ENCODE assay signal across 8 mouse cellular contexts in the genomic region with DNA sequence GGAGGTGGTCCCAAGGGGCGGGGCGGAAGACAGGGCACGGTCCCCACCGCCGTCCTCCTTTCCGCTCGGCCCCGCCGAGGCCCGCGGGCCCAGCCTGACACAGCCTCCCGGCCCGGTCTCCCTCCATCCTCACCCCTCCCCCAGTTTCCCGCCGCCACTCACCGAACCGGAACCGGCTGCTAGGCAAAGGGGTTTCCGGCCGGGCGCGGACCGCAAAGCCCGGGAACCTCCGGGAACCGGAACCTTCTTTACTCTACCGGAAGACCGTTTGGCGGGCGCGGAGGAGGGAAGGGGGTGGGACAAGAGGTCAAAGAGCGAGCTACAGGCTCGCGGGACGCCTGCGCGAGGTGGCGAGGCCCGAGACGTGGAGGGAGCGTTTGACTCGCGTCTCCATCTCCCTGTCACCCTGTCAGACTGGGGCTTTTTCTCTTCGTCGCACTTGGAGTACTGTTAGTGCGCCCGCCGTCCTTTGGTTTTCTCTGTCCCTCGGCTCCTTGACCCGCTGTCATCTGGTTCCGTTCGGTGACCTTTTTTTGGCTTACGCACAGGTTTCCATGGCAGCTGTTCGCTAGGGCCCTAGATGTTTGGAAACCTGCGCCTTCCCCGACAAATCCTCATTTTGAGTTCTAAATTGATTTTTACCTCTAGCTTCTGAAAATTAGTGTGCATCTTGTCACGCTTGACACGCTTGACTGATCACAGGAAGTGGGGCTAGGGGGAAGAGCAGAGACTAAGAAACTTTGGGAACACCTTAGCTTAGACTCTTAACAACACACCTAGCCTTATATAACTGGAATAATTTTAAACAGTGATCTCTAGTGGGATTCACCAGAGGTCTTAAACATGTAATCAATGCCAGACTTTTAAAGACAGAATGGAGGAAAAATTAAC. TPM values are rescaled to one million over a fixed set of nuclear protein-coding genes. Genes with fewer than 3 reads are reported as not detected.
A peak's percentile ranks its signal among the peaks of the same experiment; 100 is the strongest.
DNase-seq lines count a peak whose midpoint lies in the region; ATAC-seq and TF ChIP-seq lines count a peak whose summit lies in the region.

A gene (minus strand): TSS at position 624 of the 891 bp plus-strand sequence.

- H3K27ac ChIP-seq in embryonic facial prominence, embryonic 13.5 days = peak within 1 kb of the TSS; percentile 96
- peak within 1 kb of the TSS; percentile 93 for H3K27ac ChIP-seq in heart, adult 2 months
- peak within 1 kb of the TSS; percentile 92 for H3K27ac ChIP-seq in limb, embryonic 14.5 days (replicated peaks; ENCODE audit: low read depth, low read length)
- peak within 1 kb of the TSS; percentile 96 for H3K27ac ChIP-seq in midbrain, postnatal 0 days (ENCODE audit: low read depth, low read length)

- peak within 1 kb of the TSS; percentile 68 for H3K4me2 ChIP-seq in embryonic facial prominence, embryonic 13.5 days
- H3K4me2 ChIP-seq in limb, embryonic 14.5 days (replicated peaks; ENCODE audit: low read depth, low read length, severe bottlenecking) = peak within 1 kb of the TSS; percentile 70
- H3K4me2 ChIP-seq in midbrain, postnatal 0 days (ENCODE audit: low read depth, low read length, poor library complexity, severe bottlenecking) = peak within 1 kb of the TSS; percentile 69

- peak within 1 kb of the TSS; percentile 93 for H3K4me3 ChIP-seq in embryonic facial prominence, embryonic 13.5 days
- peak within 1 kb of the TSS; percentile 78 for H3K4me3 ChIP-seq in heart, adult 2 months
- H3K4me3 ChIP-seq in limb, embryonic 14.5 days (replicated peaks; ENCODE audit: low read length) = peak within 1 kb of the TSS; percentile 99
- peak within 1 kb of the TSS; percentile 90 for H3K4me3 ChIP-seq in midbrain, postnatal 0 days (ENCODE audit: low read depth, low read length)

- WGBS in embryonic facial prominence, embryonic 13.5 days = under 1% methylated on average over 57 of the region's 58 CpGs
- under 1% methylated on average over 56 of the region's 58 CpGs for WGBS in heart, adult 2 months
- under 1% methylated on average over 58 of the region's 58 CpGs for WGBS in limb, embryonic 14.5 days
- WGBS in midbrain, postnatal 0 days = under 1% methylated on average over 52 of the region's 58 CpGs

- peak within 1 kb of the TSS; percentile 96 for H3K9ac ChIP-seq in embryonic facial prominence, embryonic 13.5 days
- peak within 1 kb of the TSS; percentile 92 for H3K9ac ChIP-seq in heart, adult 2 months (ENCODE audit: low read depth, low read length)
- H3K9ac ChIP-seq in limb, embryonic 14.5 days (ENCODE audit: low read depth, low read length, severe bottlenecking) = peak within 1 kb of the TSS; percentile 92
- peak within 1 kb of the TSS; percentile 92 for H3K9ac ChIP-seq in midbrain, postnatal 0 days (replicated peaks; ENCODE audit: low read length, poor library complexity, severe bottlenecking)

- H3K27me3 ChIP-seq in embryonic facial prominence, embryonic 13.5 days = no peaks in the 10 kb centered on the region
- H3K27me3 ChIP-seq in heart, adult 2 months (ENCODE audit: control insufficient read depth, insufficient read depth, low read length) = no peaks in the 10 kb centered on the region; the same call in 1 of the 2 replicates
- H3K27me3 ChIP-seq in limb, embryonic 14.5 days (ENCODE audit: control insufficient read depth, insufficient read depth, low read length) = no peaks in the 10 kb centered on the region
- H3K27me3 ChIP-seq in midbrain, postnatal 0 days (ENCODE audit: insufficient read depth, low read length) = no peaks in the 10 kb centered on the region

- DNase-seq in 3134 (ENCODE audit: extremely low read depth, insufficient read length, low spot score) = peak; percentile 93
- peak; percentile 90 to 93 for DNase-seq in adrenal gland, postnatal 36 days
- peak; percentile 93 to 94 for DNase-seq in heart, adult 2 months
- peak; percentile 94 for DNase-seq in kidney, adult 9 months
- DNase-seq in limb, embryonic 14.5 days (ENCODE audit: low spot score) = peak; percentile 89
- DNase-seq in midbrain, postnatal 0 days (ENCODE audit: low spot score) = peak; percentile 92
- DNase-seq in spleen, postnatal 14 days (ENCODE audit: low spot score in 2 of 2) = peak; percentile 76 to 83

- no peaks in the 10 kb centered on the region for H3K9me3 ChIP-seq in embryonic facial prominence, embryonic 13.5 days
- H3K9me3 ChIP-seq in limb, embryonic 14.5 days (ENCODE audit: control insufficient read depth, low read length) = no peaks in the 10 kb centered on the region
- no peaks in the 10 kb centered on the region for H3K9me3 ChIP-seq in midbrain, postnatal 0 days (ENCODE audit: low read length)

- ATAC-seq in embryonic facial prominence, embryonic 13.5 days (ENCODE audit: insufficient number of reproducible peaks, insufficient read depth, low FRiP score, low TSS enrichment, low read depth) = peak; percentile 85
- ATAC-seq in limb, embryonic 14.5 days (ENCODE audit: low FRiP score, low read depth) = peak; percentile 95
- ATAC-seq in midbrain, postnatal 0 days (ENCODE audit: low FRiP score) = peak; percentile 93

- TF ChIP-seq POLR2A in heart, adult 2 months (IDR thresholded peaks at IDR 0.05; ENCODE audit: insufficient read depth, low read depth, low read length) = peak; percentile 90
- no peak for TF ChIP-seq POLR2A in limb, embryonic 14.5 days (IDR thresholded peaks at IDR 0.05; ENCODE audit: borderline replicate concordance, extremely low read depth, insufficient read depth, insufficient read length)

- peaks cover 5% of the 10 kb centered on the region; the same call in 1 of the 2 replicates for H3K36me3 ChIP-seq in embryonic facial prominence, embryonic 13.5 days
- peaks cover 4% of the 10 kb centered on the region for H3K36me3 ChIP-seq in heart, adult 2 months (ENCODE audit: control insufficient read depth, insufficient read depth, low read length)
- 0 out of 2 replicates have a peak, but pooled peaks cover 5% of the 10 kb centered on the region for H3K36me3 ChIP-seq in limb, embryonic 14.5 days (ENCODE audit: control insufficient read depth, insufficient read depth, low read length)
- no peaks in the 10 kb centered on the region for H3K36me3 ChIP-seq in midbrain, postnatal 0 days (ENCODE audit: insufficient read depth, low read length)

- no peak for TF ChIP-seq CTCF in heart, adult 2 months (IDR thresholded peaks at IDR 0.05)
- no peak for TF ChIP-seq CTCF in midbrain, postnatal 0 days (IDR thresholded peaks at IDR 0.05)

- no peaks in the 10 kb centered on the region; the same call in 1 of the 2 replicates for H3K79me2 ChIP-seq in heart, adult 2 months (replicated peaks; ENCODE audit: control insufficient read depth, insufficient read depth, low read length)

- TF ChIP-seq EP300 in heart, adult 2 months (IDR thresholded peaks at IDR 0.05; ENCODE audit: insufficient read depth, low read depth, low read length) = peak; percentile 58; the same call in 1 of the 2 replicates

- intact Hi-C loops in heart, adult 2 months (cut with DNase I) = loop anchor here (2.0 to 10.0 kb wide), 3 partner anchors 15 to 301 kb away; no protein-coding TSS in a partner anchor

- peaks cover 9% of the 10 kb centered on the region for H3K4me1 ChIP-seq in embryonic facial prominence, embryonic 13.5 days
- H3K4me1 ChIP-seq in heart, adult 2 months (ENCODE audit: control insufficient read depth, insufficient read depth, low read length) = peaks cover 6% of the 10 kb centered on the region
- H3K4me1 ChIP-seq in limb, embryonic 14.5 days (ENCODE audit: control insufficient read depth, insufficient read depth, low read length) = peaks cover 8% of the 10 kb centered on the region; the same call in 1 of the 2 replicates
- H3K4me1 ChIP-seq in midbrain, postnatal 0 days (ENCODE audit: insufficient read depth, low read length) = peaks cover 7% of the 10 kb centered on the region; the same call in 1 of the 2 replicates

RNA-seq across cellular contexts. Expression of the gene that starts here (rescaled TPM):
- total RNA-seq in adrenal gland, postnatal 36 days (2021) = 10 to 100 TPM; 16.0 to 16.8 TPM
- 36.5 and 42.1 TPM in 2 replicates for polyA plus RNA-seq in embryonic facial prominence, embryonic 13.5 days (2015; fragmentation: Nextera tagmentation; extraction: Ambion mirVana)
- total RNA-seq in heart, adult 2 months (2021) = 1 to 10 TPM; 9.8 to 10.0 TPM
- 5.3 and 10.1 TPM in 2 replicates for polyA plus RNA-seq in heart, adult 2 months (2012; rRNA removed)
- polyA plus RNA-seq in limb, embryonic 14.5 days (2012; rRNA removed) = 30.5 and 33.5 TPM in 2 replicates
- 32.5 and 34.4 TPM in 2 replicates for polyA plus RNA-seq in limb, embryonic 14.5 days (2014; fragmentation: Nextera tagmentation; extraction: Ambion mirVana)
- total RNA-seq in midbrain, postnatal 0 days (2014; rRNA removed) = 17.4 and 18.2 TPM in 2 replicates
- polyA plus RNA-seq in midbrain, postnatal 0 days (2015; fragmentation: Nextera tagmentation; extraction: Ambion mirVana) = 12.1 and 12.4 TPM in 2 replicates

Comparison
In these comparisons a context has a peak if more than half of its experiments do, and no peak if none do; other contexts are left out.
1. Peak in every context shown above with its lines: DNase-seq, ATAC-seq, H3K4me3 ChIP-seq and H3K27ac ChIP-seq.